Mouse (Mus musculus) midbrain, embryonic 15.5 days (tissue): ENCODE data around the gene Prkar1b. TPM values are rescaled to one million over a fixed set of nuclear protein-coding genes. Genes with fewer than 3 reads are reported as not detected.

Experiments used
- polyA plus RNA-seq: library from polyadenylated mRNA; unstranded; fragments of >200 nt; fragmentation: Nextera tagmentation; extraction: Ambion mirVana; gene quantifications from 2 replicates; pipeline ENCODE4 v1.2.1, GENCODE M21; 2015

The Prkar1b gene
- polyA plus RNA-seq, 1 experiment from 2014 or later, result 316 TPM

Other genes with a start within 250 kb of the Prkar1b start
- gene Pdgfa, start 152.6 kb downstream of the Prkar1b start, polyA plus RNA-seq, result 22.5 and 23.6 TPM in 2 replicates
- gene Dnaaf5, start 222 bp upstream of the Prkar1b start, polyA plus RNA-seq, result 4.6 and 5.1 TPM in 2 replicates
- gene Sun1, start 50.6 kb upstream of the Prkar1b start, polyA plus RNA-seq, result 51.3 and 54.3 TPM in 2 replicates
- gene Get4, start 102.3 kb upstream of the Prkar1b start, polyA plus RNA-seq, result 119 and 127 TPM in 2 replicates
- gene Adap1, start 175.6 kb upstream of the Prkar1b start, polyA plus RNA-seq, result 115 and 118 TPM in 2 replicates
- 106 and 108 TPM in 2 replicates for gene Cox19, start 201.4 kb upstream of the Prkar1b start, polyA plus RNA-seq
- gene Cyp2w1, start 202.6 kb upstream of the Prkar1b start, polyA plus RNA-seq, result 0.46 TPM in 1 of 2 replicates, not detected in the other
- gene Gpr146, start 227.7 kb upstream of the Prkar1b start, polyA plus RNA-seq, result 2.5 and 2.7 TPM in 2 replicates